Mouse (Mus musculus): ENCODE measurements around the gene Hhex.

The Hhex gene

DNA sequence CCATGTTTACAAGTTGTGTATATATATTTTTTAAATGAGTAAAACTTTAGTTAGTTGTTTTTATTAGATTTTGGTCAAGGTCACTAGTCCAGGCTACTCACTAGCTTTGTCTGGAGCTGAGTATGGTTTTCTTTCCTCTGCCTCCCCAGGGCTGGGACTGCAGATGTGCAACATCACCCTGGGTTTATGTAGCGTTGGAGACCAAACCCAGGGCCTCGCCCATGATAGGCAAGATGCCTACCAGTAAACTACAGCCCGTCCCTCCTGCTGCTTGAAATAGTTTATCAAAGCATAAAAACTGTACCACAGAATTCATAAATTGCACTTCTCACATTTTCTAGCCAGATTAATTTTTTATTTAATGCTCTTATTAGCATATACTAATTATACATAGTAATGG, 14.6 kb downstream of the Hhex start:
- no peak for DNase-seq (ENCODE audit: low spot score in 2 of 2)

DNA sequence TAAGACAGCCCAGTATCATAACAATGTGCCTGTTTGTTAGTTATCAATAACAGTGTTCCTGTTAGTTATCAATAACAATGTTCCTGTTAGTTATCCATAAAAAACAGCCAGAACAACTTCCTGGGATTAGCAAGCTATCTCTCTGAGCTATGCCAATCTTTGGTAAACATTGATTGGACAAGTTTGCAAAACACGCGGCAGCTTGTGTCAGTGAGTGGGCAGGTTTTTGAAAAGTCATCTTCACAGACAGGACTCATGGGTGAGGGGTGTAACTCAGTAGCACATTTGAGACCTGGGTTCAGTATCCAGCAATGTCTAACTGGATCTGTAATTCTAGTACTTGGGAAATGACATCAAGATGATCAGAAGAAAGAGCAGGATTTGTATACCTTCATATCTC, 20.9 kb downstream of the Hhex start:
- DNase-seq (ENCODE audit: low spot score in 2 of 2): no peak

DNA sequence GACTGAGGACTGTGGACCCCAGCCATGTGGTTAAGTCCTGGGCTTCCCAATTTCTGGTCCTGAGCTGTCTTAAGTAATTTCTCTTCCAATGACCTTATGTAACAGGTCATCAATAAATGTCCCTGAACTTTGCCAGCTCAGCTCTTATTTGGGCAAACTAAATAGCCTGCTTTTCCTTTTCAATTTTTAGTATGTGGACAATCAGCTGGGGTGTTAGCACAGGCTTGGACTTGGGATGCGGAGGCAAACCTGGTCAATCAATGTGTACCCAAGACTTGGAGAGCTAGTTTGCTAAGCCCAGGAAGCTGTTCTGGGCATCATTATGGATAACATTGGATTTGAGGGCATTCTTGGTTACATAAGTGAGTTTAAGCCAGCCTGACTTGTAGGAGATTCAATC, 21.4 kb downstream of the Hhex start:
- no peak for DNase-seq (ENCODE audit: low spot score in 2 of 2)

DNA sequence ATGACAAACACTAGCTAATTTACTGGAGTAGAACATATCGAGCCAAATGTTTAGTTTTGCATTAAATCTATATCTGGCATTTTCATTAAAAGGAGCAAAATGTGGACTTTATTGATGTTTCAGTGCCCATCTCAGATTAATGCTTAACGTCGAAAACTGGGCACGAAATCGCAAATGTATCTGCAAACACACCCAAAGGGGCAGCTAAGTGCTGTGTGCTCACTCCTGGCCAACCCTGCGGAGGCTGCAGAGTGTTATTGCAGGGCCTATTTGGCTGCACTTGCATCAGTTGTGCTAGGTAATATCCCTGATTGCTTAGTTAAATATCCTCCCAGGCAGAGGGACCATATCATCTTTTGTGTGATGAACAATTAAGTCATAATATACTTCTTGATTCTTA, 23.4 kb downstream of the Hhex start:
- no peak for DNase-seq (ENCODE audit: low spot score in 2 of 2)

DNA sequence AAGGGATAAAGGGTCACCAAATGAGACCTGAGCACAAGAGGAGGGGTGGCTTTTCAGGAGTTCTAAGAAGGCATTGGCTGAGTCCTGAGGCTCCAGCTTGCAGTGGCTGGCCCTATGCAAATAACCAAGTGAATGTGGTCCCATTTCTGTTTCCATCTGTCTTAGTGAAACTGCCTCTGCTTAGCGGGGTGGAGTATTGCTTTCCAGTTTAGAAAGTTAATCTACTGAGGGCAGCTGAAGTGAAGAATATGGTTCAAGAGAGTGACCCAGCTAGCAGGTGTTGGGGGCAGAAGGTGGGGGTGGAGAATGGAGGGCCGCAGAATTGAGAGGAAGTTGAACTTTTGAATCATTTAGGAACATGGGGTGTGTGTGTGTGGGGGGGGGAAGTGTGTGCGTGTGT, 31.8 kb downstream of the Hhex start:
- no peak for DNase-seq (ENCODE audit: low spot score in 2 of 2)

DNA sequence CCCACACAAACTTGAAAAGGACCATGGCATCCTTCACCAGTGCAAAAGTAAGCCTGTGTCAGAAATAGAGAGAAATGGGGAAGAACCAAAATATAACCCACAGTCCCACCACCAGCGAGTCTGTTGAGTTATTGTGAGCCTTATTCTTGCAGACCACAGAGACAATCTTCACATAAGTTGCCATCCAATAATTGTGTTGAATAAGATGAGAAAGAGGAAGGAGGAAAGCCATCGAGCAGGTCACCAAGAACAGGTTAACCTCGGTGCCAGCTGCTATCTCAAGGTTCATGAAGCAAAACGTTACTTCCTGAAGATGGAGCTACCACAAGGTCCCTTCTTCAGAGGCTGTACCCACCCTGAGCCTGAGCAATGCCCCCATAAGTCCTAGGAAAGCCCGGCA, 32.4 kb downstream of the Hhex start:
- DNase-seq (ENCODE audit: low spot score in 2 of 2): no peak

DNA sequence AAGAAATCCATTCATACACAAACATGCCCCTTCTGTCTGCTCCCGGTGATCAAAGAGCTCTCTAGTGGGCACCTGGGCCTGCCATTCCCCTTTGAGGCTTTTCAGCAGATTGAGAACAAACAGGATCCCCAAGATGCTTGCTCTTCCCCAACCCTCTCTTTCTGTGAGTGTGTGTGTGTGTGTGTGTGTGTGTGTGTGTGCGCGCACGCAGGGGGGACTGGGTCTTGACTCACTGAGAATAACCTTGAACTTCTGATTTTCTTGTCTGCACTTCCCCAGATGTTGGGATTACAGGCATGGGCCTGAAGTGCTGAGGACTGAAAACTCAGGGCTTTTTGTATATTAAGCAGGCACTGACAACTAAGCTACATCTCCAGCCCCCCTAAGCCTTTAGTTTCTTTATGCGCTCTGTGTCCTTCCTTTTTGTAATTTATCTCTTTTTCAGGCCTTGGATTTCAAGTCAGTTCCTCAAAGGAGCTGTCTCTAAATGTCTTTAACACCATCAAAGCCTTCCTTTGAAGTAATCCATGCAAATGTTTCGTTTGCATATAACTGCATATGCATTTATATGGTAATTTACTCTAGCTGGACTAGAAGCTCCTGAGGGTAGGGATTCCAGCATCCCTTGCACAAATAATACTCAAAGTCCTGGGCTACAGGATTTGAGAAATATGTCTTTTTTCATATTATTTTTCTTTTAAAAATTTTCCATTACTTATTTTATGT, 34.4 kb downstream of the Hhex start:
- DNase-seq (ENCODE audit: low spot score in 2 of 2): no peak

DNA sequence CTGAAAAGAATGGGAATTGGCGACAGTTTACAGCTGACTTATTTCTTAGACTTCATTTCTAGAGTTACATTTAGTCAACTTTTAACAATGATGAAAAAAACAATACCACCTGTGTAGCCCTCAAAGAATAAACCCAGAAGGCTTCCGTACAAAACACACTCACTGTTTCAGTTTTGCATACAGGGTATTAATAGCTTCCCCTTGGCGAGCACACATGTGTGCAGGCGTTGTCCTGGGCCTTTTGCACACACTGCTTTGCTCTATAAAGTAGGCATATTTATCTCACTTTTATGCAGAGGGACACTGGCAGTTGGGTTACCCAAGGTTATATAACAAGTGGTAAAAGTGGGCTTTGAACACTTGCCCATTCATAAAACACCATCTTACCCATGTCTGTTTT, 37.1 kb downstream of the Hhex start:
- no peak for DNase-seq (ENCODE audit: low spot score in 2 of 2)

DNA sequence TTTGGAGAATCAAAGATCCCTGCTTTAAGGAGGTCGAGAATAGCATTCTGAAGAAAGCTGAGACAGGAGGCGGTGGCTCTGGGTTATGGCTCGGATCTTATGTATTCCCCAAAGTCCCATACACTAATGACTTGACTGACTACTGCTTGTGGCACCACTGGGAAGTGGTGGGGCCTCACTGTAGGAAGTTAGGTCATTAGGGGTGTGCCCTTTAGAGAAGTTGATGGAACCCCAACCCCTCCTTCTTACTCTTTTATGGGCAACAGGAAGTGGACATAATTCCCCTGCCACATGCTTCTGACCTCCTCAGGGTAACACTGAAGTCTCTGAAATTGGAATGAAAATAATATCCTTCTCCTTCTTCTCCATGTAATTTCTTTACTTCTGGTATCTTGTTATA, 38.0 kb downstream of the Hhex start:
- no peak for DNase-seq (ENCODE audit: low spot score in 2 of 2)

DNA sequence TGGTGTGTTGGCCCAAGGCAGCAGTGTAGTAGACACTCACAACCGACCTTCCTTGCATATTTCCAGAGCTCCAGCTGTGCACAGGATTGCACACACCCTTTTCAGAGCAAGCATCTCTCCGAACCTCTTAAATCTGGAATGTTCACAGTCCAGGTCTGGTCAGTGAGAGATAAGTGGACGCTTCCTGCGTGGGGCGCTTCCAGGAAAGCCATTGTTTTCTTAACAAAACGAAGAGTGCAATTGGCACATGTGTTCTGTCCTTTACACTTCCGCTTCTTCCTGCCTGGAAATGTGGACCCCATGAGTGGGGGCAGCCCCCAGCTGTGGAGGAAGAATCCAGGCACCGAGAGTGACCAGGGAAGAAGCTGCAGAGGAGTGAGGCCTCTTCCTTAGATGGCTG, 47.1 kb downstream of the Hhex start:
- DNase-seq (ENCODE audit: low spot score in 2 of 2): no peak

DNA sequence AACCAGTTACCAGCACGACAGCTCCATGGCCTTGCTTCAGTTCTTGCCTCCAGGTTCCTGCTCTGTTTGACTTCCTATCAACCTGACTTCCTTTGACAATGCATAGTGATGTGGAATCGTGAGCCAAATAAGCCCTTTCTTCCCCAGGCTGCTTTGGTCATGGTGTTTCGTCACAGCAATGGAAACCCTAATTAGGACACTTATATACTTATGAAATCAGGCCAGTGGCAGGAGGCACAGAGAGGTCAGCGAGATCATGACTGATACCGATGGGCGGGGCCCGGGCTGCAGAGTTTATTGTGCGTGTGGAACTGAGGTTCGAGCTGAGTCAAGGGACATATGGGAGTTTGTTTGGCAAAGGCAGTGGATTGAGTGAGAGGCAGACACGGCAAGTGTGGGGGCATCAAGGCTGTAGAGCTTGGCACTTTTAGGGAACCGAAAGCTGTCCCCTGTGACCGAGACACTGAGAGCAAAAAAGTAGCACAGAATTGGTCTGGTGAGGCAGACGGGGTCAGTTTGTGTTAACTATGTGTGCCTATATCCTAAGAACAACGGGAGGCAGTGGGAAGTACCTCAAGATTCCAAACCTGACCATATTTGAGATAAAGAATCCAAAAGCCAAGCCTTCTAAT, 48.1 kb downstream of the Hhex start:
- no peak for DNase-seq (ENCODE audit: low spot score in 2 of 2)

DNA sequence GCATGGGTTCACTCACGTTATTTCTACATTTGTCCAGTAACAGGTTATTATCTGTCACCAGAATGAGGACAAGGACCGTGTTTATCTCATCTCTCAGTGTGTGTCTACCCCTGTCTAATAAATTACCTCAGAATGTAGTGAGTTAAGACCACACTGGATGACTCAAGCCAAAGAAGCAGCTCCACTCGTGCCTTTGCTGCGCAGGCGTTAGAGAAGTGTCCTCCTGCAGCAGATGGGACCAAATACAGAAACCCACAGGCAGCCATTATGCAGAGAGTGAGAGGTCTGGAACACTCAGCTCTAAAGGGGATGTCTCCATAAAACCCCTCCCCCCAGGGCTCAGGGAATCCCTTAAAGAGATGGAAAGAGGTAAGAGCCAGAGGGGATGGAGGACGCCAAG, 50.2 kb downstream of the Hhex start:
- DNase-seq (ENCODE audit: low spot score in 2 of 2): no peak

DNA sequence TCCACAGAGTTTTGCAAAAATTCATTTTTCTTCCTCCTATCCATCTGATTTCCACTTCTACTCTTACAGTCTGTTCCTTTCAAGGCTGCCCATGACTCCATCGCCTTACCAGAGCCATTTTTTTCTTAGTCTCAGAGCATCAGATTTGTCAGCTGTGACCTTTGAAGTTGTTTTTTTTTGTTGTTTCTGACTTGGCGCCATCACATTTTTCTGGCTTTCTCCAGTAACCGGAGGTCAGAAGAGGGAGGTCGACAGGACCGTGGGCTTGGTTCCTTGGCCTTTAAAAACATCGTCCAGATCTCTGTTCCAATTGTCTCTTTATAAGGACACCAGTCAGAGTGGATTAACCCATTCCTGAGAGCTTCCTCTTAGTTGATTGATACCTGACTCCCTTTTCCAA, 52.2 kb downstream of the Hhex start:
- DNase-seq (ENCODE audit: low spot score in 2 of 2): no peak

DNA sequence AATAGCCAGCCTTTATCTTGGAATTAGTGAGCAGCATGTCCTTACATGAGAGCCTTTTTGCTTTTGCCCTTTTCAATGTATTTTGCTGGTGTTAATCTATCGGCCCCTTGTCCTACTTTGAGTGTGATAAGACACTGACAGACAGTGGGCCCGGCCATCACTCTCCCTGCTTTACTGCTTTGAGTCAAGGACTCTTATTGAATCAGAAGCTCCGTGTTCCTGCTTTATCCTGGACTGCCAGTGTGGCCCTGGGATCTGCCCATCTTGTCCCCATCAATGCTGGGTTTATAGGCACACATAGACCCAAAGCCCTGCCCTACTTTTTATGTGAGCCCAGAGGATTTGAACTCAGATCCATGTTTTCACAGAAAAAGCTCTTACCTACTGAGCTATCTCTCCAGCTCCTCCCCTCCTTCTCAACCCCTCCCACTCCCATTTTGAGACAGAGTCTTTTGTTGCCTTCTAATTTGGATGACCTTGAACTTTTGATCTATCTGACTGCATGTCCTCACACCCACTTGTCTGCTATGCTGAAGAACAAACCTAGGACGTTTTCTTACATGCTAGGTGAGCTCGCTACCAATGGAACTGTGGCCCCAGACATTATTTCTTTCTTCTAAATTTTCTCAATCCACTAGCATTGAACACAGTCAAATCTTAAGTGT, 53.3 kb downstream of the Hhex start:
- DNase-seq (ENCODE audit: low spot score in 2 of 2): no peak

DNA sequence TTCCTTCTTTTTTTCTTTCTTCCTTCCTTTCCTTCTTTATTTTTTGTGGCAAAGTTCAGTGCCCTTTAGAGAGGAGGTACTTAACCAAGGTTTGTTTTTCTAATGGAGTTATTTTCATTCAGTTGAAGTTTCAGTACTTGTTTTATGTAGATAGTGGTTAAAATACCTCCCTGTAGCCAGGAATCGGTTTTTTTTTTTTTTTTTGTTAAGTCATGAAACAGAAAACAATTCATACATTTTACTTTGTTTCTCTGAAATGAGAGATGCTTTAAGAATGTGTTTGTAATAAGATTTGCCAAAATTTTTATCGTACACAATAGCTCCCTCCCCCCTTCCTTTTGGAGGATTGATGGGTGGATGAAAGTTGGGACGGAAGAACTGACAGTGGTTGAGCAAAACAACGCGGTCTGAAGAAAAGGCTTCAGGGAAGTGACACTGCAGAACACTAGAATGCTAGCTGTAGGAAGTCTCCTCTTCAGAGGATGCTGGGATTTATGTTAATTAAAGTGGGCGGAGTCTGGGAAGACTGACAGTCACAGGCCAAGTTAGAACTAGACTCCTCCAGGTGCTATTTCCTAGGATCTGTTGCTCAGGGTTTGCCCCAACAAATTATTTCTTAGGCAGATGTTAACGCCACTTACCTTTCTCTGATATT, 54.1 kb downstream of the Hhex start:
- no peak for DNase-seq (ENCODE audit: low spot score in 2 of 2)

Data from spleen, postnatal 4 days (tissue).